Mouse (Mus musculus): ENCODE measurements around the gene Arl2bp. TPM values are rescaled to one million over a fixed set of nuclear protein-coding genes. Genes with fewer than 3 reads are reported as not detected.

The Arl2bp gene
- polyA plus RNA-seq (2012; rRNA removed) = 407 and 443 TPM in 2 replicates

- H3K36me3 ChIP-seq (ENCODE audit: control insufficient read depth, insufficient read depth, low read length) = peaks cover 1% of the 10 kb centered on the region
- peak within 1 kb of the TSS; percentile 98 for H3K27ac ChIP-seq (ENCODE audit: control insufficient read depth, insufficient read depth, low read depth, low read length)
- H3K27me3 ChIP-seq (ENCODE audit: control insufficient read depth, insufficient read depth, low read length) = no peaks in the 10 kb centered on the region
- TF ChIP-seq CTCF (IDR thresholded peaks at IDR 0.05; ENCODE audit: control insufficient read depth, insufficient read depth, insufficient replicate concordance, low read depth, low read length) (no peak), POLR2A (IDR thresholded peaks at IDR 0.05; ENCODE audit: control insufficient read depth, low read depth, low read length) (peak; percentile 28)
- H3K4me3 ChIP-seq (ENCODE audit: control insufficient read depth, low read depth, low read length) = peak within 1 kb of the TSS; percentile 99
- H3K4me1 ChIP-seq (ENCODE audit: control insufficient read depth, insufficient read depth, low read length) = no peaks in the 10 kb centered on the region
Observed at GRCm38 (mm10) chr8:94666456-94667308, at the start of gene Arl2bp. Arl2bp (plus strand) TSS chr8:94666600.

DNA sequence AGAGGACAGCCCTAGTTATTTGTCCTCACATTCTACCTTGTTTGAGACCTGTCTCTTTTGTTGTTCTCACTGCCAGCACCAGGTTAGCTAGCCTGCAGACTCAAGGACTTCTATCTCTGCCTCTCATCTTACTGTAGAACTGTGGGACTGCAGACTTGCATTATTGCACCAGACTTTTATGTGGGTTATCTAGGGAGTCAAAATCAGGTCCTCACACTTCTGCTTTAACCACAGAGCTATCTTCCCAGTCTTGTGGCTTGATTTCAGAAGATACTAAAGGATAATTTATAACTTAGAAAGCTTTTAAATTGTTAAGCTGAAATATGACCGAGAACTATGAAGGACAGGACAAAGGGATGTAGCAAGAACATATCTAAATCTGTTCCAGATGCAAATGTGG is 41.5 kb upstream of the Arl2bp start:
- Histone ChIP-seq H3K4me1 (ENCODE audit: control insufficient read depth, insufficient read depth, low read length) (no peaks in the 10 kb centered on the region), H3K4me3 (ENCODE audit: control insufficient read depth, low read depth, low read length) (no peak overlapping the region), H3K27ac (ENCODE audit: control insufficient read depth, insufficient read depth, low read depth, low read length) (no peak overlapping the region), H3K27me3 (ENCODE audit: control insufficient read depth, insufficient read depth, low read length) (no peaks in the 10 kb centered on the region), H3K36me3 (ENCODE audit: control insufficient read depth, insufficient read depth, low read length) (peaks cover 5% of the 10 kb centered on the region; the same call in 1 of the 2 replicates)
- TF ChIP-seq CTCF (IDR thresholded peaks at IDR 0.05; ENCODE audit: control insufficient read depth, insufficient read depth, insufficient replicate concordance, low read depth, low read length) (no peak), POLR2A (IDR thresholded peaks at IDR 0.05; ENCODE audit: control insufficient read depth, low read depth, low read length) (no peak)

DNA sequence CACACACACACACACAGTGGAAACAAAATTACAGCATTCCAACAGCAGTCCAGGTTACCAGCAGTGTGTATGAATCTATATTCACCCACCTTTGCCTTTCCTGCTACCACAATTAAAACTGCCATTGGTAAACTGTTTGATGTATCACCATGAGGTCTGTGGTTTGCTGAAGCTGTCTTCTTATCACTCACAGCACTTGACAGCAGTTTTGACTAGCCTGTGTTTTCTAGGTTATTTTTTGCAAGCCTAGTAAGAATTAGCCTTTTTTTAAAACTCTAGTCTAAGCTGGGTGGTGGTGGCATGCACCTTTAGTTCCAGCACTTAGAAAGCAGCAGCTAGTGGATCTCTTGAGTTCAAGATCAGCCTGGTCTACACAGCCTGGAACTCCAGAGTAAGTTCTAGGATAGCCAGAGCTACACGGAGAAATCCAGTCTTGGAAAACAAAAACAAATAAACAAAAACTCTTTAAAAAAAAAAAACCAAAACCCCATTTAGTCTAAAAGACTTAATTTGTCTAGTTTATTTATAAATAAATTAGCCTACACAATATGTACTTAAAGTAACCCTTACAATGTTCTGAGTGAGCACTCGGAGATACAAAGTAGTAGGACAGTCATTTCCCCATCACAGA is 32.7 kb upstream of the Arl2bp start:
- Histone ChIP-seq H3K27ac (ENCODE audit: control insufficient read depth, insufficient read depth, low read depth, low read length) (no peak overlapping the region), H3K27me3 (ENCODE audit: control insufficient read depth, insufficient read depth, low read length) (no peaks in the 10 kb centered on the region), H3K4me1 (ENCODE audit: control insufficient read depth, insufficient read depth, low read length) (no peaks in the 10 kb centered on the region), H3K4me3 (ENCODE audit: control insufficient read depth, low read depth, low read length) (no peak overlapping the region), H3K36me3 (ENCODE audit: control insufficient read depth, insufficient read depth, low read length) (peaks cover 2% of the 10 kb centered on the region)
- TF ChIP-seq CTCF (IDR thresholded peaks at IDR 0.05; ENCODE audit: control insufficient read depth, insufficient read depth, insufficient replicate concordance, low read depth, low read length) = no peak

GRCm38 (mm10) chr8:94634211-94634610 is 32.2 kb upstream of the Arl2bp start:
- H3K36me3 ChIP-seq (ENCODE audit: control insufficient read depth, insufficient read depth, low read length) = peaks cover 1% of the 10 kb centered on the region; the same call in 1 of the 2 replicates
- H3K27ac ChIP-seq (ENCODE audit: control insufficient read depth, insufficient read depth, low read depth, low read length) = no peak overlapping the region
- TF ChIP-seq CTCF (IDR thresholded peaks at IDR 0.05; ENCODE audit: control insufficient read depth, insufficient read depth, insufficient replicate concordance, low read depth, low read length) (no peak), POLR2A (IDR thresholded peaks at IDR 0.05; ENCODE audit: control insufficient read depth, low read depth, low read length) (no peak)
- no peaks in the 10 kb centered on the region for H3K4me1 ChIP-seq (ENCODE audit: control insufficient read depth, insufficient read depth, low read length)
- no peaks in the 10 kb centered on the region for H3K27me3 ChIP-seq (ENCODE audit: control insufficient read depth, insufficient read depth, low read length)
- no peak overlapping the region for H3K4me3 ChIP-seq (ENCODE audit: control insufficient read depth, low read depth, low read length)

DNA sequence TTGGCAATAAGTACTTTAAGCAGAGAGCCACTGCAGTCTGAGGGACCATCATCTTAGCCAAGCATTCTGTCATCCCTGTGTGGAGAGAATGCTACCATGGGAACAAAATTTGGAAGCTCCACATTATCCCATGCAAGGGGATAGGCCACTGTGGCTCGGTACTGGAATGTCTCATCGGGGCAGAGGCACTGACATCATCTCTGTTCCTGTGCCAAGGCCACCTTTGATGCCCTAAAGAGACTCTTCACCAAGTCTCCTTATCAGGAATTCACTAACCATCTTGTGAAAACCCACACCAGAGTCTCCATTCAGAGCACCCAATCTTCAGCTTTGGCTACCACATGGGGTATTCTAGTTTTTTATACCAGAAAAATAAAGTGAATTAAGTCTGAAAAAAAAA is 25.2 kb upstream of the Arl2bp start:
- TF ChIP-seq CTCF (IDR thresholded peaks at IDR 0.05; ENCODE audit: control insufficient read depth, insufficient read depth, insufficient replicate concordance, low read depth, low read length) (no peak), POLR2A (IDR thresholded peaks at IDR 0.05; ENCODE audit: control insufficient read depth, low read depth, low read length) (no peak)
- Histone ChIP-seq H3K4me3 (ENCODE audit: control insufficient read depth, low read depth, low read length) (no peak overlapping the region), H3K27ac (ENCODE audit: control insufficient read depth, insufficient read depth, low read depth, low read length) (no peak overlapping the region), H3K27me3 (ENCODE audit: control insufficient read depth, insufficient read depth, low read length) (no peaks in the 10 kb centered on the region), H3K36me3 (ENCODE audit: control insufficient read depth, insufficient read depth, low read length) (peaks cover 3% of the 10 kb centered on the region), H3K4me1 (ENCODE audit: control insufficient read depth, insufficient read depth, low read length) (no peaks in the 10 kb centered on the region)

DNA sequence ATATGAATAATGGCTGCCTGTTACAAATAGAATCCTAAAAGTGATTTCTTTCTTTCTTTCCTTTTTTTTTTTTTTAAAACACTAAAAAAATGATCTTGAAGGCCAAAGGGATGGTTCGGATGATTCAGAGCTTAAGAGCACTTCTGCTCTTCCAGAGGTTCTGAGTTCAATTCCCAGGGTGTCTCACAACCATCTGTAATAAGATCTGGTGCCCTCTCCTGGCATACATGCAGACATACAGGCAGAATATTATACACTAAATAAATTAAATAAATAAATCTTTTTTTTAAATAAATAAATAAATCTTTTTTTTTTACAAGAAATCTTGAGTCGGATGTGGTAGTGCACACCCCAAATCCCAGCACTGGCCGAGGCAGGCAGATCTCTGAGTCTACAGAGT is 24.5 kb upstream of the Arl2bp start:
- no peaks in the 10 kb centered on the region for H3K27me3 ChIP-seq (ENCODE audit: control insufficient read depth, insufficient read depth, low read length)
- no peaks in the 10 kb centered on the region for H3K4me1 ChIP-seq (ENCODE audit: control insufficient read depth, insufficient read depth, low read length)
- H3K4me3 ChIP-seq (ENCODE audit: control insufficient read depth, low read depth, low read length) = no peak overlapping the region
- H3K36me3 ChIP-seq (ENCODE audit: control insufficient read depth, insufficient read depth, low read length) = peaks cover 3% of the 10 kb centered on the region
- TF ChIP-seq CTCF (IDR thresholded peaks at IDR 0.05; ENCODE audit: control insufficient read depth, insufficient read depth, insufficient replicate concordance, low read depth, low read length) (no peak), POLR2A (IDR thresholded peaks at IDR 0.05; ENCODE audit: control insufficient read depth, low read depth, low read length) (no peak)
- no peak overlapping the region for H3K27ac ChIP-seq (ENCODE audit: control insufficient read depth, insufficient read depth, low read depth, low read length)

GRCm38 (mm10) chr8:94645202-94645601 is 21.2 kb upstream of the Arl2bp start:
- Histone ChIP-seq H3K4me3 (ENCODE audit: control insufficient read depth, low read depth, low read length) (no peak overlapping the region), H3K27ac (ENCODE audit: control insufficient read depth, insufficient read depth, low read depth, low read length) (no peak overlapping the region), H3K4me1 (ENCODE audit: control insufficient read depth, insufficient read depth, low read length) (no peaks in the 10 kb centered on the region), H3K27me3 (ENCODE audit: control insufficient read depth, insufficient read depth, low read length) (no peaks in the 10 kb centered on the region), H3K36me3 (ENCODE audit: control insufficient read depth, insufficient read depth, low read length) (peaks cover 3% of the 10 kb centered on the region)
- no peak for TF ChIP-seq CTCF (IDR thresholded peaks at IDR 0.05; ENCODE audit: control insufficient read depth, insufficient read depth, insufficient replicate concordance, low read depth, low read length)
- TF ChIP-seq POLR2A (IDR thresholded peaks at IDR 0.05; ENCODE audit: control insufficient read depth, low read depth, low read length) = no peak

Data from testis, adult 2 months (tissue).